Mouse (Mus musculus): ENCODE data around the gene Ubqln1. TPM values are rescaled to one million over a fixed set of nuclear protein-coding genes. Genes with fewer than 3 reads are reported as not detected.

Gene Ubqln1
- 88.9 and 94.2 TPM in 2 replicates for polyA plus RNA-seq (2012)

DNA sequence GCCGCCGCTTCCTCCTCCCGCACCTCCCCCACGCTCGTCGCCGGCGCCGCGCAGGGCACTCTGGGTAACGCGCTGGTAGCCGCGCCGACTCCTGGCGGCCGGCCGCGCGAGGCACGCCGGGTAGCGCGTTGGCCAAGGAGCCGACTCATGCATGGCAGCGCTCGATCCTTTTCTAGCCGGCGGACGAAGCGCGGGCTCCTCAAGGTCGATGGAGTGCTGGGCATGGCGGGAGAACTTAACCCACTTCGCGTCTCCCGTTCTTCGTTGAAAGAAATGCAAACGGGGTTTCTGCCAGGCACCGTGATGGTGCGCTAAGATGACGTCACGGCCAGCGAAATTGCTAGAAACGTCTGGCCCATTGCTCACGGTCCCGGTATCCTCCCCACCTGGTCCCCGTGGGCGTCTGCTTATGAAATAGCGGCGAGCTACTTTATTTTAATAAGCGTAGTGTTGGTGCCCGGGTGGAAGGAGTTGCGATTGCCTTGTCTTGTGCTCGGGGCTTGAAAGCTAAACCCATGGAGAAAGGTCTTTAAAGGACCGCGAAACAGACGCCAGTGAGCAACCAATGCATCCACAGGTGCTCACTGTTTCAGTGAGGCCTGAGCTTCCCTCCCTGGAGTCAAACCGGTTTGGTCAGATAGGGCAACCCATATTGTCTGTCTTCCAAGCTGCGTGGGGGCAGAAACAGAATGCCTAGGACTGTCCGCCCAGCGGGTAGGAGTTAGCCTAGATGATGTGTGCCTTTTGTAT, at the start of gene Ubqln1:
Ubqln1 (minus strand) TSS at position 62 of the 750 bp plus-strand sequence.
- TF ChIP-seq GATA1 (IDR thresholded peaks at IDR 0.05; ENCODE audit: low read length): no peak

DNA sequence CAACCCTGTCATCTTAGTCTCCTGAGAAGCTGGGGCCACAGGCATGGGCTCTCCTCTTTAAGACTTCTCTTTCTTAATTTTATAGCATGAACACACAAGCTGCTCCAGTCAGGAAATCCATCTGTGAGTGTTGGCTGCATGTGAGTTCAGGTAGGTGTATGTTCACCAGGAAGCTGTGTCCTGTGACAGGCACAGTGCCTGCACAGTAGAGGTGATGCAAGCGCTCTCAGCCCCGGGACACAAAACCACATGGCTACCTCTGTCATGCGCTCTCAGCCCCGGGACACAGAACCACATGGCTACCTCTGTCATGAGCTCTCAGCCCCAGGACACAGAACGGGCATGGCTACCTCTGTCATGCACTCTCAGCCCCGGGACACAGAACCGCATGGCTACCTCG, 48.1 kb upstream of the Ubqln1 start:
- TF ChIP-seq GATA1 (IDR thresholded peaks at IDR 0.05; ENCODE audit: low read length): no peak

DNA sequence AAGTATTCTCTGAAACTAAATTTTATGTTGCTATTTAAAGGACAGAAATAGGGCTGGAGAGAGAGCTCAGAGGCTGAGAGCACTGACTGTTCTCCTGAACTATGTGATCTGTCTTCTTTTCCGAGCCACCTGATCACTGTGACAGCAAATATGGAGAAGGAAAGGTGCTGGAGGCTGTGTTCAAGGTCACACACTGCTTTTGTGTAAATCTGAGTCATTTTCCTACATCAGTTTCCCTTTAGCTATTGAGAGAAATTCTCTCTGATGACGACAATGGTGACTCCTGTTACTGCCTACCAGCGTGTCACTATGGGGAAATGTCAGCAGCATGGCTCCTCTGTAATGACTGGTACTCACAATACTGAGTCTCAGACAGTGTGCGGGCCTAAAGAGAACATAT, 46.2 kb upstream of the Ubqln1 start:
- TF ChIP-seq GATA1 (IDR thresholded peaks at IDR 0.05; ENCODE audit: low read length): no peak

DNA sequence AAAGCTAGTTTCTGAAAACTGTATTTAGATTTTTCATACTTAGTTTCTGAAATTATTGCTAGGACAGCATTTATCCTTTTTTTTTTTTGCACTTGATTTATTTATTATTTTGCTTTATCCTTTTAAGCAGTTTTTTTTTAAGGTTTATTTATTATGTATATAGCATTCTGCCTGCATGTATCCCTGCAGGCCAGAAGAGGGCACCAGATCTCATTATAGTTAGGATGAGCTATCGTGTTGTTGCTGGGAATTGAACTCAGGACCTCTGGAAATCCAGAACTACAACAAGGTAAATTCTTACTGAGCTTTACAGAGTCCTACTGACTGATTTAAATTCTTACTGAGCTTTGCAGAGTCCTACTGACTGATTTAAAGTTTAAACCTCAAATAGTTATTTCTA, 37.8 kb upstream of the Ubqln1 start:
- no peak for TF ChIP-seq GATA1 (IDR thresholded peaks at IDR 0.05; ENCODE audit: low read length)

DNA sequence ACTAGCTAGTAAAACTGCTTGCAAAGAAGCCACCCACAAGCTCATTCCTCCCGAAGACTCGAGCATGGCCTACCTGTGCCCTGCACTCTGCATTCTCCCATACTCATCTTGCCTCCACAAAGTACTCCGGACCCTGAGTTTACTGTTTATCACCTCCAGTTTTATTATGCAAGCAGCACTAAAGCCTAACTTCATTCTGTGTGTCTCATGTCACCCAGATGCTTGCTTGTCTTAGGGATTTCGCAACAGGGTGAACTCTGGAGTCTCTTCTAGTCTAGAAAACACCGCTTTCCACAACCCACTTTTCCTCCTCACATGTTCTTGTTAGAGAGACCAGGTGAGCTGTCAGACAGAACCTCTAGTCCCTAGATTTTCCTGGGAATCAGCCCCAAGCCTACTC, 33.5 kb upstream of the Ubqln1 start:
- no peak for TF ChIP-seq GATA1 (IDR thresholded peaks at IDR 0.05; ENCODE audit: low read length)

DNA sequence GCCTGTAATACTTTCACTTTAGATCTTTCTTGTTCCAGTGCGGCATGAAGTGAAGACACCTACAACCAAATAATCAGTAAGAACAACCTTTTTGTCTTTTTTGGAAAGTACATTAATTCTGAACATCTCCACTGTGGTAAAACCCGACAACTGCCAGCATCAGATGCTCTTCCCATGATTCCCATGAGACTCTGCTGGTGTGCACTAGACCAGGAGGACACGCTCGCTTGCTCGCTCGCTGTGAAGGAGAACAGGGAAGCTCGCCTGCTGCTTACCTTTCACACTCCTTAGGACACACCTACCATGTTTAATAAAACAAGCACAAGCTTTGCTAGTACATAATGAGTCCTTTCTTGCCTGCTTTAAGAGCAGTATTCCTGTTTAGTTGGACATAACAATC, 21.1 kb upstream of the Ubqln1 start:
- TF ChIP-seq GATA1 (IDR thresholded peaks at IDR 0.05; ENCODE audit: low read length): no peak

DNA sequence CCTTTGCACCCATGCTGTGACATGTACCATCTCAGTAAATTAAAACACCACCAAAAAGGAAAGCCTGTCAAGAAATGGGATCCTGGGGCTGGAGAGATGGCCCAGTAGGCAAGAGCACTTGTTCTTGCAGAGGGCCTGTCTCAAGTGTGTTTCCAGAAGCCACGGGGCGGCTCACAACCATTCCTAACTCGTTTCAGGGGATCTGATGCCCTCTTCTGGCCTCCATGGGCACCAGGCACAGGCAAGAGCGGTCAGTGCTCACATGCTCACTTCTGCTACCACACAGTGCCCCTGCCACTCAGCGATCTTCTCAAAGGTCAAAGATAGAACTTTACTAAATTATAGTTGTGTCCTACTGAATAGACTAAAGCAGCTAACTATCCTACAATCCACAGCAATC, 17.2 kb upstream of the Ubqln1 start:
- no peak for TF ChIP-seq GATA1 (IDR thresholded peaks at IDR 0.05; ENCODE audit: low read length)

DNA sequence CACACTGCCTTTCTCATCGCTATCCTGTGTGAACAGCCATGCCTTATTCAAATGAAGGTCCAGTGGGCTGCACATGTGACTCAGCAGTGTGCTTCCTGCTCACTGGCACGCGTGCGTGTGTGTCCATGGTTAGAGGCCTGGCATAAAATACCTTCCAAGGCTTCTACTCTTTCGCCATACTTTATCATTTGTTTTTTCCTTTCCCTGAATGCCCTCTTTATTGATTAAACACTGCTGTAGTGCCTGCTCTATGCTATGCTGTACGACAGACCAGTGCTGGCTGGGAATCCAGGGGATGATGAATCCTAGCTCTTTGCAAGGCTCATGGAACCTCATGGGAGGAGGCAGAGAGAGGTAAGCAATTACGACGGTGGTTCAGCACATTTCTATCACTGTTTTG, 16.6 kb upstream of the Ubqln1 start:
- no peak for TF ChIP-seq GATA1 (IDR thresholded peaks at IDR 0.05; ENCODE audit: low read length)

DNA sequence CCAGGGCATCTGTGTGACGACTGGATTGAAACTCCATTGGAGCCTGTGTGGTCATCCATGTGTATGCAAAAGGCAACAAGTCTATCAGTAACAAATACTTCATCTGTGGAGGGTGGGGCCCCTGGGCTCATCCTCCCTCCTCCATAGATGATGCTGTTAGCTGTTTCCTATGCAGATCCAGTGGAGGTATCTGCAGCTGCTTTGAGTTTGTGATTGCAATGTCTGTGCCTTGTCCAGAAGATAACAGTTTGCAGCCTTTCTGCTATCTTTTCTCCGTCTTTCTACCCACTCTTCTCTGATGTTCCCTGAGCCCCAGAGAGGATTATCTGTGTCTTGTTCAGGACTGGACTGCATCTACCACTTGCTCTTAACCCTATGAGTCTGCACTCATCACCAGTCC, 13.2 kb upstream of the Ubqln1 start:
- no peak for TF ChIP-seq GATA1 (IDR thresholded peaks at IDR 0.05; ENCODE audit: low read length)

DNA sequence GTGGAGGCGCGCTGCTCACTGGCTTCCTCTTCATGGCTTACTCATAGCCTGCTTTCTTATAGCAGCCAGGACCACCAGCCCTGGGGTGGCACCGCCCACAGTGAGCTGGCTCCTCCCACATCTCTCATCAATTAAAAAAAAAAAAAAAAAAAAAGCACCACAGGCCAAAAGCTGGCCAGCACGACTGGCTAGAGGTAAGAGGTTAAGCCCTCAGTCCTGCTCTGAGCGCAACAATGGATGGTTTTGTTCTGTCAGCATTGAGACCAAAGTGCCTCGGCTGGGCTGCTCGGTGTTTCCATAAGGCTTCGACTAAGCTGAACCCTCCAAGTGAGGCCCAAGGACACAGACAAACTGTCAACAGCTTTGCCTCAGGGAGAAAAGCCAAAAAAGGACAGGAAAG, 10.2 kb upstream of the Ubqln1 start:
- TF ChIP-seq GATA1 (IDR thresholded peaks at IDR 0.05; ENCODE audit: low read length): no peak

DNA sequence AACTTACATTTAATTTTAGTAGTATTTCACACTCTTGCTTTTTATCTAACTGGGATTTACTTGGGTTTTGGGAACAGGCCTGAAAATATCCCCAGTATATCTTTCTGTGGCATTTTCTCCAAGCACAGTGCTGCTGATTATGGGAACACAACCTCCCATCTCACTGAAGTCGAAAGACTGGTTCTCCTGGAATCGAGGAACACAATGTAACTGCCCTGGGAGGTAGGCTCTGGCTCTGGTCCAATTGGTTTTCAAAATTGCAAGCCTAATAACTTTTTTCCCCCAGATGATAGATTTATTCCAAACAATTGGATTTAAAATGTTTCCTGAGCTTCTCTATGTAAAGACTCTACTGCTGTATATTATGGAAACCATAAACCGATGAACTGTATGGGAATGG, 4.8 kb upstream of the Ubqln1 start:
- no peak for TF ChIP-seq GATA1 (IDR thresholded peaks at IDR 0.05; ENCODE audit: low read length)

DNA sequence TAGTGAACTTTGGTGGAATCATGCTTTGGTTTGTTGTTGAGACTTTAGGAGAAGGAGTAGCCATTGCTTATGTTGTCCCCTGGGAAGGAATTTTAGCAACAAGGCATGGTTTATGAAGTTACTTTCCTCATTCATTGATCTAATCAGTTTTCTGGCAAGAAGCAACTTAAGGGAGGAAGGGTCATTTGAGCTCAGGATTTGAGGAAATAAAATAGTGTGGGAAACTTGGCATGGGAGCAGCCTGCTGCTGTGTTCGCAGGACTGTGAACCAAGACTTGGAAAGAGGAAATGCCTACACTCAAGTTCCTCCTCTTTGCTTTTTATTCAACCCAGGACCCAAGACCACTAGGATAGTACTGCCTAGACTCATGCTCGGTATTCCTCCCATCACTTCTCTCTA, 2.1 kb upstream of the Ubqln1 start:
- TF ChIP-seq GATA1 (IDR thresholded peaks at IDR 0.05; ENCODE audit: low read length): no peak

DNA sequence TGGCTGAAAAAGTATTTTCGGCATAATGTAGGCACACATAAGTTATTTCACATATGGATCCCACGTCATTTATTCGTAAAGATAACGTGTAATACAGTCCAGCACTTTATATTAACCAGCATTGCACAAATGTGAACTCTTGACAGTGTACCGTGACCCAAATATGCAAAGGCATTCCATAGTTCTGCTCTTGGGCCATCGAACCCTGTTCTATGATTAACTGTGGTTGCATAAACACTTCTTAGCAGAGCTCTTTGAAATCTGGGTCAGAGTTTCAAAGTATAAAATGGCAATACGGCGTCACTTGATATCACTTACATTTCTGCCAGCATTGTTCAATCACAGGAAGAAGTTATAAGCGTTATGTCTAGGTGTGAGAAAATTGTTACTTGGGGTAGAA, 942 bp upstream of the Ubqln1 start:
- TF ChIP-seq GATA1 (IDR thresholded peaks at IDR 0.05; ENCODE audit: low read length): no peak

DNA sequence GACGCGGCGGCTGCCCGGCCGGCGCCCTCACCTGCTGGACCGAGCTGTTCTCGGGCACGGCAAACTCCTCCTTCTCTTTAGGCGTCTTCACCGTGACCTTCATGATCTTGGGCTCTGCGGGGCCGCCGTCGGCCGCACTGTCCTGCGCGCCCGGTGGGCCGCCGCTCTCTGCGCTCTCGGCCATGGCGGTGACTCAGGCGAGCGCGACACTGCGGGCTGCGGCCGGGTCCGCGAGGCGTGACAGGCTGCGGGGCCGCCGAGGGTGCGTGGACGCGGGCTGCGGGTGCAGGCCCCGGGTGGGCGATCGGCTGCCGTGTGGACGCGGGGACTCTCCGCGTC, 231 bp downstream of the Ubqln1 start:
- no peak for TF ChIP-seq GATA1 (IDR thresholded peaks at IDR 0.05; ENCODE audit: low read length)

DNA sequence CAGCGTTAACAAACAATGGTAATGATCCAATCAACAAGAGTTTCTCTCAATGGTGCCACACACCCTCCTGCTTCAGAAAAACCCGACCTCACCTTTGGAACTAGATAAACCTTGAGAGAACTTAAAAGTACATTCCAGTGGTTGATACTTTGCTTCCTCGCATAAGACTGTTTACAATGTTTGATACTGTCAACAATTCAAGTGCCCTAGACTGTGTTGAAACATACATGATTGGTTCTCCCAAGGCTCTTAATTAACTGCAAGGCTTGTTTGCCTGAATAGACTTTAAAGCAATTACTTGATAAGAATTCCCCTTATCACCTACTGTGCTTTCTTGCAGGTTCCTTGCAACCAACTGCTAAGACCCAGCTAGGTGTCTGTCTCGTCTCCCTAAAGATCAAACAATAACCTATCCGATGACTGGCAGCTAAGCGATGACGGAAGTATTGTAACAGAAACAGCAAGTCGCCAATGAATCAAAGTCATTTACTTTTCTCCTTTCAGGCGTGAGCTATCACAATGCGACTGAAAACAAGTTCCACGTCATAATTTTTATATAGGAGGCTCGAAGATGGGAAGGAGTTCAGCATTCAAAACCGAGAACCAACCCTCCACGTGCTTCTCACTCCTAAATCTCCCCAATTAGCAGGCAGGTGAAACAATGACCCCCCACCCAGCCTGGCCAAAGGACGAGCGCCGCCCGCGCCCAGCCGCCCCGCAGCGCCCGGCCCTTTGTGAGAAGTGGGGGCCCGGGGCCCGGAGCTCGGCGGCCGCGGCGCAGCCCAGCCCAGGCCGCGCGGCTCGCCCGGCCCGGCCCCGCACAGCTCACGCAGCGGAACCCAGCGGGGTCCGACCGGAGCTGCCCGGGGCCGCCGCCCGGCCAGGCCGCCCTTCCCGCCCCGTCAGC, 854 bp downstream of the Ubqln1 start:
- no peak for TF ChIP-seq GATA1 (IDR thresholded peaks at IDR 0.05; ENCODE audit: low read length)

DNA sequence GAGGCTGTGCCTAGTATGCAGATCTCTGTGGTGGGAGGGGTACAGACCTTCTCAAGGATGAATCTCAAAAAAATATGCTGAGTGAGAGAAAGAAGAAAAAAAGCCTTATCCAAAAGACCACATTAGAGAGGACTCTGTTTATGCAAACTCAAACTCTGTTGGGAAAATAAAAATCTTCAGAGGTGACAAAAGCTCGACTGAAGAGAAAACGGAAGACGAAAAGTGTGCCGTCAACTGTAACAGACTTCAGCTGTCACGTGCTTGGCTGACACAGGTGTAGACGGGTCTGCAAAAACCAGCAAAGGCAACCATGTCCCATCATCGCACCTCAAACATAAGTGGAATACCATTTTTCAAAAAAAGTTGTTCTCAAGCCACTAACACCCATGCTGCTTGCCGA, 1.7 kb downstream of the Ubqln1 start:
- TF ChIP-seq GATA1 (IDR thresholded peaks at IDR 0.05; ENCODE audit: low read length): no peak

DNA sequence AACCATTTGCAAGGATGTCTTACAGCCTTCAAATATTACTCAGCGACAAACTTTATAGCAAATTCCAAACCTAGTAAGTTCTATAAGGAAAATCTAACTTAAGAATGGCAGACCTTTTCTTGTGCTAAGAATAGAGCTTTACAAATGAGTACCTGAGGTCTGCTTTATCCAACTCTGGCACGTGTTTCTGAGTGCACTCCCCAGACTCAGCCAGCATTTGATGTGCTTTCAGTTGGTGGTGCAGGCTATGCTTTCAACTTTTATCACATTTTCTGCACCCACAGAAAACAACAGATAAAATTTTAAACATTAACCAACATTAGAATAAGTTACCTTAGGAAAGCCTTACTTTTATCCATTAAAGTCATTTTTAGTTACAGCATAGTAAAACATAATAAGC, 2.9 kb downstream of the Ubqln1 start:
- no peak for TF ChIP-seq GATA1 (IDR thresholded peaks at IDR 0.05; ENCODE audit: low read length)

Data from G1E-ER4 (cell line).